Mouse (Mus musculus) hindbrain, embryonic 11.5 days (tissue): ENCODE measurements around the gene Ttyh3. TPM values are rescaled to one million over a fixed set of nuclear protein-coding genes. Genes with fewer than 3 reads are reported as not detected.

Experiments used
- ATAC-seq: fragments of 200-750 bp; cut with Nextera tagmentation; 2 replicates; pipeline ENCODE4 v1.8.0; 2017; ENCODE audit warnings: mild to moderate bottlenecking, moderate TSS enrichment, moderate library complexity; ENCODE audit not compliant: low FRiP score
- DNase-seq: peaks from one replicate; pipeline ENCODE4 v3.0.0-alpha.2; 2015; ENCODE audit warnings: low spot score
- H3K27ac ChIP-seq: fragments of 300-500 bp; sonication (generic); 2 replicates; pipeline ENCODE4 v1.5.1; 2014; ENCODE audit warnings: mild to moderate bottlenecking, low read depth, low read length
- H3K27me3 ChIP-seq: fragments of 300-500 bp; sonication (generic); 2 replicates; pipeline ENCODE4 v1.6.1; 2014; ENCODE audit warnings: mild to moderate bottlenecking, low read length, moderate library complexity, mixed read lengths; ENCODE audit not compliant: control insufficient read depth, insufficient read depth
- H3K36me3 ChIP-seq: fragments of 300-500 bp; sonication (generic); 2 replicates; pipeline ENCODE4 v1.6.1; 2014; ENCODE audit warnings: mild to moderate bottlenecking, low read length, moderate library complexity, mixed read lengths; ENCODE audit not compliant: control insufficient read depth, insufficient read depth
- H3K4me1 ChIP-seq: fragments of 300-500 bp; sonication (generic); replicated peaks from 2 replicates; pipeline ENCODE4 v1.6.1; 2014; ENCODE audit warnings: low read length, mixed read lengths; ENCODE audit not compliant: control insufficient read depth, insufficient read depth
- H3K4me2 ChIP-seq: fragments of 300-500 bp; sonication (generic); replicated peaks from 2 replicates; pipeline ENCODE4 v1.6.1; 2014; ENCODE audit warnings: mild to moderate bottlenecking, low read depth, low read length
- H3K4me3 ChIP-seq: fragments of 300-500 bp; sonication (generic); 2 replicates; pipeline ENCODE4 v1.5.1; 2014; ENCODE audit warnings: low read depth, low read length
- H3K9ac ChIP-seq: fragments of 300-500 bp; sonication (generic); 2 replicates; pipeline ENCODE4 v1.6.1; 2014; ENCODE audit warnings: low read depth, low read length
- H3K9me3 ChIP-seq: fragments of 300-500 bp; sonication (generic); 2 replicates; pipeline ENCODE4 v1.6.1; 2016; ENCODE audit warnings: low read length; ENCODE audit not compliant: control insufficient read depth
- WGBS: fragments of 180-500 bp; shearing (Covaris S2); extraction: QIAGEN DNeasy Blood & Tissue Kit; methylation state at CpG from one replicate; pipeline ENCODE4 v1.1.7; 2014; 5-methylcytosine and 5-hydroxymethylcytosine counted together
- polyA plus RNA-seq: library from polyadenylated mRNA; unstranded; fragments of >200 nt; fragmentation: Nextera tagmentation; extraction: Ambion mirVana; gene quantifications from 2 replicates; pipeline ENCODE4 v1.2.1, GENCODE M21; 2014

Gene Ttyh3
- polyA plus RNA-seq, 1 experiment from 2014 or later: 53.1 TPM

- H3K4me2 ChIP-seq: peak within 1 kb of the TSS; percentile 83
- H3K4me1 ChIP-seq: peaks cover 32% of the 10 kb centered on the region
- peak; percentile 71 for ATAC-seq
- peak; percentile 95 for DNase-seq
- no peaks in the 10 kb centered on the region for H3K9me3 ChIP-seq
- H3K27me3 ChIP-seq: peaks cover 3% of the 10 kb centered on the region; the same call in 1 of the 2 replicates
- peak within 1 kb of the TSS; percentile 98 for H3K27ac ChIP-seq
- under 1% methylated on average over 87 of the region's 91 CpGs for WGBS
- H3K9ac ChIP-seq: peak within 1 kb of the TSS; percentile 80
- no peaks in the 10 kb centered on the region for H3K36me3 ChIP-seq
- peak within 1 kb of the TSS; percentile 56 for H3K4me3 ChIP-seq
Observed at GRCm38 (mm10) chr5:140607001-140607835, 41.6 kb downstream of the Ttyh3 start, which contains the start of gene Lfng. Gene Lfng (plus strand): TSS chr5:140607320.

- Histone ChIP-seq H3K9ac (peak overlapping the region; percentile 47), H3K9me3 (no peaks in the 10 kb centered on the region), H3K36me3 (no peaks in the 10 kb centered on the region), H3K27ac (0 out of 2 replicates have a peak overlapping the region, but pooled peaks have one; percentile 42), H3K4me1 (peaks cover 29% of the 10 kb centered on the region), H3K27me3 (peaks cover 3% of the 10 kb centered on the region; the same call in 1 of the 2 replicates), H3K4me2 (peak overlapping the region; percentile 83), H3K4me3 (peak overlapping the region; percentile 56)
- no peak for ATAC-seq
- peak; percentile 58 for DNase-seq
- WGBS: 1% methylated on average over 23 of the region's 23 CpGs
Observed at GRCm38 (mm10) chr5:140606386-140606785, 42.4 kb downstream of the Ttyh3 start.

GRCm38 (mm10) chr5:140605228-140605627, 43.6 kb downstream of the Ttyh3 start:
- Histone ChIP-seq H3K36me3 (no peaks in the 10 kb centered on the region), H3K27me3 (peaks cover 3% of the 10 kb centered on the region; the same call in 1 of the 2 replicates), H3K4me2 (no peak overlapping the region), H3K27ac (no peak overlapping the region), H3K9ac (no peak overlapping the region), H3K4me1 (peaks cover 21% of the 10 kb centered on the region), H3K9me3 (no peaks in the 10 kb centered on the region), H3K4me3 (no peak overlapping the region)
- ATAC-seq (no peak), DNase-seq (peak; percentile 58)
- WGBS: 20% methylated on average over 3 of the region's 3 CpGs

- WGBS: 75% methylated on average over 8 of the region's 8 CpGs
- Histone ChIP-seq H3K27ac (no peak overlapping the region), H3K4me3 (no peak overlapping the region), H3K4me2 (no peak overlapping the region), H3K27me3 (peaks cover 3% of the 10 kb centered on the region; the same call in 1 of the 2 replicates), H3K9ac (no peak overlapping the region), H3K36me3 (no peaks in the 10 kb centered on the region), H3K9me3 (no peaks in the 10 kb centered on the region), H3K4me1 (peaks cover 20% of the 10 kb centered on the region)
- ATAC-seq (no peak), DNase-seq (no peak)
Observed at GRCm38 (mm10) chr5:140604386-140604785, 44.4 kb downstream of the Ttyh3 start.

DNA sequence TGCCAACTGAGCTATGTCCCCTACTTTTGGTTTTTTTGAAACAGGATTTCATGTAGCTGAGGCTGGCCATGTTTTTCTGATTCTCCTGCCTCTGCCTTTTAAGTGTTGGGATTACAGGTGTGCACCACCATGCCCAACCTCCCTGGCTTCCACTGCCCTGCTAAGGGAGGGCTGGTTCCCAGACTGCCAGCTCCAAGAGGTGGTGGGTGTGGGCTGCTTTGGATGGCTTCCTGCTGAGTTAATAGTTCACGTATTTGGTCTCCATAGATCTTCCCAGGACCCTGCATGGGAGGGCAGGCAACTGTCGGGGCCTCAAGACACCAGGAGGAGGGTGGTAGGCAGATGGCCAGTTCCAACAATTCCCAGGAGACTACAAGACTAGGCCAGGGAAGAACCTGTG, 46.3 kb downstream of the Ttyh3 start:
- 54% methylated on average over 2 of the region's 2 CpGs for WGBS
- Histone ChIP-seq H3K27ac (no peak overlapping the region), H3K4me2 (no peak overlapping the region), H3K4me1 (peaks cover 17% of the 10 kb centered on the region), H3K36me3 (no peaks in the 10 kb centered on the region), H3K9me3 (no peaks in the 10 kb centered on the region), H3K27me3 (peaks cover 3% of the 10 kb centered on the region; the same call in 1 of the 2 replicates), H3K9ac (no peak overlapping the region), H3K4me3 (no peak overlapping the region)
- no peak for ATAC-seq
- no peak for DNase-seq

DNA sequence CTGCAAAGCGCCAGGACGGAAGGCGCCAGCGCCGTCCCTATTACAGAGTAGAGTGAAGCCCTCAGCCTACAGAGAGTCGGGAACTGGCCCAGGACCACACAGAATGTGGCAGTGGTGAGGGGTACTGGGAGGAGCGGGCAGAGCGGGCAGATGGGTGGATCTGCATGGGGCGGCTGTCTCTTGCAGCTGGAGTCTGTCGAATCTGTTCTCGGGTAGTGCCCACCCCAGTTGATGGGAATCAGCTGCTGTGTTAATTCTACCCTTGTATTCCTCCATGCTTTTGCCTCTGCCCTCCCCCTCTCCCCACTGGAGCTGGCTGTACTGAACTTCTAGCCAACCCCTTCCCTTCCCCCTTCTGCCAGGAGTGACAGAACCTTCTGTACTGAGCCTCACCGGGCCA, 47.1 kb downstream of the Ttyh3 start:
- peaks cover 18% of the 10 kb centered on the region for H3K4me1 ChIP-seq
- no peak for DNase-seq
- H3K36me3 ChIP-seq: no peaks in the 10 kb centered on the region
- H3K27me3 ChIP-seq: peaks cover 3% of the 10 kb centered on the region; the same call in 1 of the 2 replicates
- no peak for ATAC-seq
- H3K27ac ChIP-seq: no peak overlapping the region
- no peak overlapping the region for H3K9ac ChIP-seq
- no peak overlapping the region for H3K4me2 ChIP-seq
- no peaks in the 10 kb centered on the region for H3K9me3 ChIP-seq
- 77% methylated on average over 12 of the region's 12 CpGs for WGBS
- H3K4me3 ChIP-seq: no peak overlapping the region

DNA sequence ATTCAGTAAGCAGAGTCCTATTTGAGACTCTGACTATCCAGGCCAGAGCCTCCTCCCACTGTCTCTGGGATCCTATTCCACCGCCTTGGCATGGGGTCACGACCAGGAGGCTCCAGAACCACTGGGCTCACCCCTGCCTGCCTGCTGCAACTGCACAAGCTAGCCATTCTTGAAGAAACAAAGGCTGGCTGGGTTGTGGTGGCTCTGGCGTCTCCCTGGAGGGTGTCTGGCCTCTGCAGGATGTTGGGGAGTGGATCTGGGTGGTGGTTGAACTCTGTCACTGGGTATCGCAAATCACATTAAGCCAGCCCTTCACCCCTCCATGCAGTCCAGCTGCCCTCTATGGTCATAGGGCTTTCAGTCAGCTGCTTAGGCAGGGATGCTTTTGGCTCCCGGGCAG, 48.9 kb downstream of the Ttyh3 start:
- H3K9me3 ChIP-seq: no peaks in the 10 kb centered on the region
- ATAC-seq (no peak), DNase-seq (no peak)
- H3K4me3 ChIP-seq: no peak overlapping the region
- no peaks in the 10 kb centered on the region for H3K27me3 ChIP-seq
- H3K9ac ChIP-seq: no peak overlapping the region
- 60% methylated on average over 5 of the region's 5 CpGs for WGBS
- no peak overlapping the region for H3K27ac ChIP-seq
- no peaks in the 10 kb centered on the region for H3K36me3 ChIP-seq
- H3K4me1 ChIP-seq: peaks cover 7% of the 10 kb centered on the region; the same call in 1 of the 2 replicates
- H3K4me2 ChIP-seq: no peak overlapping the region

- DNase-seq: no peak
- no peak overlapping the region for H3K27ac ChIP-seq
- no peak overlapping the region for H3K9ac ChIP-seq
- H3K4me1 ChIP-seq: peaks cover 7% of the 10 kb centered on the region; the same call in 1 of the 2 replicates
- H3K4me3 ChIP-seq: no peak overlapping the region
- WGBS: 80% methylated on average over 4 of the region's 4 CpGs
- no peaks in the 10 kb centered on the region for H3K9me3 ChIP-seq
- no peaks in the 10 kb centered on the region for H3K36me3 ChIP-seq
- no peak for ATAC-seq
- no peaks in the 10 kb centered on the region for H3K27me3 ChIP-seq
- no peak overlapping the region for H3K4me2 ChIP-seq
Observed at GRCm38 (mm10) chr5:140597787-140598186, 51.0 kb downstream of the Ttyh3 start.
